Mouse (Mus musculus): ENCODE results near the gene Gm47791. TPM values are rescaled to one million over a fixed set of nuclear protein-coding genes. Genes with fewer than 3 reads are reported as not detected.

Gene Gm47791
- total RNA-seq, 1 experiment, result not detected

GRCm38 (mm10) chr1:82772428-82772827 is 1.4 kb upstream of the Gm47791 start:
- H3K36me3 ChIP-seq (ENCODE audit: control insufficient read depth, insufficient read depth, low read length, poor library complexity, severe bottlenecking), result no peaks in the 10 kb centered on the region
- H3K4me1 ChIP-seq (ENCODE audit: control insufficient read depth in 2 of 2, insufficient read depth in 2 of 2, low read length in 2 of 2, poor library complexity in 1 of 2), result no peaks in the 10 kb centered on the region
- in situ Hi-C loops (cut with MboI; ENCODE audit: low sequenced_read_pairs in 2 of 2, unreplicated experiment in 2 of 2), result no loop called here
- DNase-seq (ENCODE audit: low read depth, low spot score), result no peak
- no peak overlapping the region for H3K27ac ChIP-seq (ENCODE audit: insufficient read depth, low read depth, low read length, poor library complexity, severe bottlenecking)
- H3K9me3 ChIP-seq (ENCODE audit: control insufficient read depth, insufficient read depth, low read depth, low read length), result no peaks in the 10 kb centered on the region
- H3K4me3 ChIP-seq (ENCODE audit: insufficient read depth in 1 of 2, low read depth in 1 of 2, low read length in 2 of 2, poor library complexity in 1 of 2, severe bottlenecking in 1 of 2), result no peak overlapping the region
- TF ChIP-seq HCFC1 (IDR thresholded peaks at IDR 0.05; ENCODE audit: borderline replicate concordance, insufficient read depth, low read length), result no peak
- no peak for TF ChIP-seq CHD2 (IDR thresholded peaks at IDR 0.05; ENCODE audit: low read depth, low read length)
- no peak for TF ChIP-seq ZC3H11A (IDR thresholded peaks at IDR 0.05; ENCODE audit: borderline replicate concordance, low read depth, low read length)
- TF ChIP-seq MAFK (IDR thresholded peaks at IDR 0.05; ENCODE audit: insufficient read depth, low read depth, low read length), result no peak
- TF ChIP-seq ZNF384 (IDR thresholded peaks at IDR 0.05; ENCODE audit: low read depth, low read length), result no peak
- no peak overlapping the region for H3K9ac ChIP-seq (ENCODE audit: insufficient read depth, low read depth, low read length, poor library complexity, severe bottlenecking)

GRCm38 (mm10) chr1:82768269-82768668 is 2.8 kb downstream of the Gm47791 start, which contains the start of gene Tm4sf20:
Tm4sf20 (minus strand) TSS chr1:82768461.
- no peak for DNase-seq (ENCODE audit: low read depth, low spot score)
- H3K4me1 ChIP-seq (ENCODE audit: control insufficient read depth in 2 of 2, insufficient read depth in 2 of 2, low read length in 2 of 2, poor library complexity in 1 of 2), result no peaks in the 10 kb centered on the region
- H3K4me3 ChIP-seq (ENCODE audit: insufficient read depth in 1 of 2, low read depth in 1 of 2, low read length in 2 of 2, poor library complexity in 1 of 2, severe bottlenecking in 1 of 2), result no peak within 1 kb of the TSS
- in situ Hi-C loops (cut with MboI; ENCODE audit: low sequenced_read_pairs in 2 of 2, unreplicated experiment in 2 of 2), result loop anchor here in 1 of 2 experiments (10.0 kb wide), 1 partner anchor 213 kb away; no protein-coding TSS in a partner anchor
- no peak within 1 kb of the TSS for H3K9ac ChIP-seq (ENCODE audit: insufficient read depth, low read depth, low read length, poor library complexity, severe bottlenecking)
- H3K36me3 ChIP-seq (ENCODE audit: control insufficient read depth, insufficient read depth, low read length, poor library complexity, severe bottlenecking), result no peaks in the 10 kb centered on the region
- no peak for TF ChIP-seq MAFK (IDR thresholded peaks at IDR 0.05; ENCODE audit: insufficient read depth, low read depth, low read length)
- no peak for TF ChIP-seq HCFC1 (IDR thresholded peaks at IDR 0.05; ENCODE audit: borderline replicate concordance, insufficient read depth, low read length)
- TF ChIP-seq ZC3H11A (IDR thresholded peaks at IDR 0.05; ENCODE audit: borderline replicate concordance, low read depth, low read length), result no peak
- no peak for TF ChIP-seq CHD2 (IDR thresholded peaks at IDR 0.05; ENCODE audit: low read depth, low read length)
- no peak for TF ChIP-seq ZNF384 (IDR thresholded peaks at IDR 0.05; ENCODE audit: low read depth, low read length)
- no peak within 1 kb of the TSS for H3K27ac ChIP-seq (ENCODE audit: insufficient read depth, low read depth, low read length, poor library complexity, severe bottlenecking)
- H3K9me3 ChIP-seq (ENCODE audit: control insufficient read depth, insufficient read depth, low read depth, low read length), result no peaks in the 10 kb centered on the region

- no peak for TF ChIP-seq CHD2 (IDR thresholded peaks at IDR 0.05; ENCODE audit: low read depth, low read length)
- no peak for TF ChIP-seq HCFC1 (IDR thresholded peaks at IDR 0.05; ENCODE audit: borderline replicate concordance, insufficient read depth, low read length)
- no peak for TF ChIP-seq MAFK (IDR thresholded peaks at IDR 0.05; ENCODE audit: insufficient read depth, low read depth, low read length)
- TF ChIP-seq ZC3H11A (IDR thresholded peaks at IDR 0.05; ENCODE audit: borderline replicate concordance, low read depth, low read length), result no peak
- no peak for TF ChIP-seq ZNF384 (IDR thresholded peaks at IDR 0.05; ENCODE audit: low read depth, low read length)
- no peak overlapping the region for H3K4me3 ChIP-seq (ENCODE audit: insufficient read depth in 1 of 2, low read depth in 1 of 2, low read length in 2 of 2, poor library complexity in 1 of 2, severe bottlenecking in 1 of 2)
- H3K9me3 ChIP-seq (ENCODE audit: control insufficient read depth, insufficient read depth, low read depth, low read length), result no peaks in the 10 kb centered on the region
- H3K9ac ChIP-seq (ENCODE audit: insufficient read depth, low read depth, low read length, poor library complexity, severe bottlenecking), result no peak overlapping the region
- H3K27ac ChIP-seq (ENCODE audit: insufficient read depth, low read depth, low read length, poor library complexity, severe bottlenecking), result no peak overlapping the region
- no peaks in the 10 kb centered on the region for H3K36me3 ChIP-seq (ENCODE audit: control insufficient read depth, insufficient read depth, low read length, poor library complexity, severe bottlenecking)
- no peak for DNase-seq (ENCODE audit: low read depth, low spot score)
- H3K4me1 ChIP-seq (ENCODE audit: control insufficient read depth in 2 of 2, insufficient read depth in 2 of 2, low read length in 2 of 2, poor library complexity in 1 of 2), result no peaks in the 10 kb centered on the region
- in situ Hi-C loops (cut with MboI; ENCODE audit: low sequenced_read_pairs in 2 of 2, unreplicated experiment in 2 of 2), result loop anchor here in 1 of 2 experiments (10.0 kb wide), 1 partner anchor 212 kb away; no protein-coding TSS in a partner anchor
These were observed 4.4 kb downstream of the Gm47791 start for GRCm38 (mm10) chr1:82766641-82767040.

- TF ChIP-seq MAFK (IDR thresholded peaks at IDR 0.05; ENCODE audit: insufficient read depth, low read depth, low read length), result no peak
- no peak for TF ChIP-seq CHD2 (IDR thresholded peaks at IDR 0.05; ENCODE audit: low read depth, low read length)
- TF ChIP-seq ZNF384 (IDR thresholded peaks at IDR 0.05; ENCODE audit: low read depth, low read length), result no peak
- TF ChIP-seq HCFC1 (IDR thresholded peaks at IDR 0.05; ENCODE audit: borderline replicate concordance, insufficient read depth, low read length), result no peak
- TF ChIP-seq ZC3H11A (IDR thresholded peaks at IDR 0.05; ENCODE audit: borderline replicate concordance, low read depth, low read length), result no peak
- Histone ChIP-seq H3K9me3 (ENCODE audit: control insufficient read depth, insufficient read depth, low read depth, low read length) (no peaks in the 10 kb centered on the region), H3K4me1 (ENCODE audit: control insufficient read depth in 2 of 2, insufficient read depth in 2 of 2, low read length in 2 of 2, poor library complexity in 1 of 2) (no peaks in the 10 kb centered on the region), H3K4me3 (ENCODE audit: insufficient read depth in 1 of 2, low read depth in 1 of 2, low read length in 2 of 2, poor library complexity in 1 of 2, severe bottlenecking in 1 of 2) (no peak overlapping the region), H3K9ac (ENCODE audit: insufficient read depth, low read depth, low read length, poor library complexity, severe bottlenecking) (no peak overlapping the region), H3K27ac (ENCODE audit: insufficient read depth, low read depth, low read length, poor library complexity, severe bottlenecking) (no peak overlapping the region), H3K36me3 (ENCODE audit: control insufficient read depth, insufficient read depth, low read length, poor library complexity, severe bottlenecking) (no peaks in the 10 kb centered on the region)
- in situ Hi-C loops (cut with MboI; ENCODE audit: low sequenced_read_pairs in 2 of 2, unreplicated experiment in 2 of 2), result loop anchor here in 1 of 2 experiments (10.0 kb wide), 1 partner anchor 211 kb away; no protein-coding TSS in a partner anchor
- DNase-seq (ENCODE audit: low read depth, low spot score), result no peak
These were observed 4.8 kb downstream of the Gm47791 start for GRCm38 (mm10) chr1:82766227-82766626.
